Mouse (Mus musculus): ENCODE measurements around the gene Sar1a. TPM values are rescaled to one million over a fixed set of nuclear protein-coding genes. Genes with fewer than 3 reads are reported as not detected.

Gene Sar1a
- polyA plus RNA-seq, 1 experiment, result 41.5 TPM

DNA sequence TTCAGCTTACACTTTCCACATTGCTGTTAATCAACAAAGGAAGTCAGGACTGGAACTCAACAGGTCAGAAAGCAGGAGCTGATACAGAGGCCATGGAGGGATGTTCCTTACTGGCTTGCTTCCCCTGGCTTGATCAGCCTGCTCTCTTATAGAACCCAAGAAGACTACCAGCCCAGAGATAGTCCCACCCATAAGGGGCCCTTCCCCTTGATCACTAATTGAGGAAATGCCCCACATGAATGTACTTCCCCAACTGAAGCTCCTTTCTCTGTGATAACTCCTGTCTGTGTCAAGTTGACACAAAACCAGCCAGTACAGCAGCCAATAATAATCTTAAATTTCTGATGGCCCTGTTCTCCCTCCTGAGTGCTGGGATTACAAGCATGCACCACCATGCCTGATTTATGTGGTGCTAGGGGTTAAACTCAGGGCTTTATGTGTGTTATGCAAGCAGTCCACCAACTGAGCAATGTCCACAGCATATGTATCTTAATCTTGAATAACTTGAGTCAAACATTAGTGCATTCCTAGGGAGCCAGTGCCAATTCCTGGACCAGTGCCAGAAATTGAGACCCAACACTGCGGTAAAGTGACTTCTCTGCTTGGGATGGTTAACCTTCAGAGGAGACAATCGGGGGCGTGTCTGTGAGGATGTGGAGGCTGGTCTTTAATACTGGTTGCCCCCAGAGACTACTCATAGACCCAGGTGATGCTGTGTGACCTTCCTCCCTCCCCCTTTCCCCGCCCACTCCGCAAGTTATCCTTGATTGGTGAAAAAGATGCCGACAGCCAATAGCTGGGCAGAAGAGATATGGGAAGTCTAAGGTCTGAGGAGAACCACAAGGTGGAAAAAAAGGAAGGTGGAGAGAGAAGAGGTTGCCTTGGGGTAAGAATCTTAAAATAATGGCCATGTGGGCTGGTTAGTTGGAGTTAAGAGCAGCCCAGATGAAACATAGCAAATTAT lies 26.6 kb downstream of the Sar1a start:
- TF ChIP-seq GATA1 (IDR thresholded peaks at IDR 0.05; ENCODE audit: low read length), result no peak

DNA sequence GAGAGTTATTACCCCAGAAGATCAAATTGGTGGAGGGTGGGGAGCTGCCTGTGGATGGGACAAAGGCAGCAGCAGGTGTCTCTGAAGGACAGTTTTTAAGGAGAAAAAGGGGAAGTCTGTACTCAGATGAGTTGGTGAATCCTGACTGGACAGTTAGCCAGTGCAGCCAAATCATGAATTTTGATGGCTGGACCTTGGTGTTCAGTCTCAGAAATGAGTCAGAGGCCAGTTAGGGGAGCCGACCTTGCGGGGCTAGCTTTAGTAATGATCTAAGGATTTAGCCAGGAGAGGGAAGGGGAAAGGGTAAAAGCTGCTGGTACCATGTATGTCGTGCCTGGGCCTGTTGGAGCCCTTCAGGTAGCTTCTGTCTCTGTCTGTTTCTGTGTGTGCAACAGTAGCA lies 33.5 kb downstream of the Sar1a start:
- no peak for TF ChIP-seq GATA1 (IDR thresholded peaks at IDR 0.05; ENCODE audit: low read length)

DNA sequence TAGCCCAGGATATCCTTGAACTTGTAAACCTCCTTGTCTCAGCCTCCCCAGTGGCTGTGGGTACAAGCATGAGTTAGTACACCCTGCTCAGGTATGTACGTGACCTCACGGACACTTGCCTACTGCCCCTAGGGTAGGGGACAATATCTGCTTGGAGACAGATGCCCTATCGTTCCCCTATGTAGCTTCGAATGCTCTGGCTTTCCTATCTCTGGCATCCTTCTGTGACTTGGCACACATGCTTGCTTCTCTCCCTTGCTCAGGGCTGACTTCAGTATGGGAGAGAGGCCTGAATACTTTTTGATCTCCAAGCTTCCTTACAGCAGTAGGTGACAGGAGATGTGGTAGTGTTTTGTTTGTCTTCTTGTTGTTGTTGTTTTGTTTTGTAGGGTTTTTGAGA lies 34.0 kb downstream of the Sar1a start:
- TF ChIP-seq GATA1 (IDR thresholded peaks at IDR 0.05; ENCODE audit: low read length), result no peak

DNA sequence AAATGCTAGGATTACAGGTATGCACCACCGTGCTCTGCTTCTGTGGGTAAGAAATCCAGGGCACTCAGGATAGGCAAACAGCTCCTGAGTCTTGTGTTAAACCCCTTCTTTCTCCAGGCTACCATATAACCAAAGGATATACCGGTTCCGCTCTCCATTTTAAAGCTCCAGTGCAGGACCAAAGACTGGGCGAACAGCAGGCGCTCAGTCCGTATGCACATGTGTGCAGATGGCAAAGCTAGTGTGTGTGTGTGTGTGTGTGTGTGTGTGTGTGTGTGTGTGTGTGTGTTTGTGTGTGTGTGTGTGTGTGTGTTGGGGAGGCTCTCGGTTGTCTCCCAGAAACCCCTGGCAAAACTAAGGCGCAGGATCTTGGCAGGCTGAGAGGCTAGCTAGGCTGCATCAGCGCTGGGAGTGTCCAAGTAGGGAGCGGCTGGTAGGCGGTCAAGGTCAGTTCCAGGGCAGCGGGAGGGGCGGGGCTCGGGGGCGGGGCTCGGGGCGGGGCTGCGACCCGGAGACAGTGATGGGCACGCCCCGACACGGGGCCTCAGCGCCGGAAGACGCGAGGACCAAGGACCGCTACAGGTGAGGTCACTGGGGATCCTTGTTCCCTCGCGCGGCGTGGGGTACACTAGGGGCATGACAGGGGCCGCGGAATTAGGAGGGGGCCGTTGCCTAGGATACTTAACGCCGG lies 34.8 kb downstream of the Sar1a start, which contains the start of gene Aifm2:
Aifm2 (plus strand) TSS at position 493 of the 691 bp plus-strand sequence.
- TF ChIP-seq GATA1 (IDR thresholded peaks at IDR 0.05; ENCODE audit: low read length), result no peak

DNA sequence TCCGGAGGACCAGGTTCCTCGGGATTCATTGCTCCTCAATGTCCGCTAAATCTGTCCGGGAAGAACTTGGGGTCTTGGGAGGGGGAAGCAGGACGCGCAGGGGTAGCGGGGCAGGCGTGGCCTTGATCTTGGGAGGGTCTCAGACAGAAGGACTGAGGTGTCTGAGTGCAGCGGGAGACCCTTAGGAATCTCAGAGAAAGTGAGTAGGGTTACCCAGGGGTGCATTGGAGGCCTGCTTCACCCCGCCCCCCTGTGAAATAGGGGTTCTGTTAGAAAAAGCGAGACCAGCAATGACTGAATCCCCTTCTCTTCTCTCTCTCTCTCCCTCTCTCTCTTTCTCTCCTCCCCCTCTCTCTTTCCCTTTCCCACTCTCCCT lies 35.4 kb downstream of the Sar1a start:
- TF ChIP-seq GATA1 (IDR thresholded peaks at IDR 0.05; ENCODE audit: low read length), result no peak

DNA sequence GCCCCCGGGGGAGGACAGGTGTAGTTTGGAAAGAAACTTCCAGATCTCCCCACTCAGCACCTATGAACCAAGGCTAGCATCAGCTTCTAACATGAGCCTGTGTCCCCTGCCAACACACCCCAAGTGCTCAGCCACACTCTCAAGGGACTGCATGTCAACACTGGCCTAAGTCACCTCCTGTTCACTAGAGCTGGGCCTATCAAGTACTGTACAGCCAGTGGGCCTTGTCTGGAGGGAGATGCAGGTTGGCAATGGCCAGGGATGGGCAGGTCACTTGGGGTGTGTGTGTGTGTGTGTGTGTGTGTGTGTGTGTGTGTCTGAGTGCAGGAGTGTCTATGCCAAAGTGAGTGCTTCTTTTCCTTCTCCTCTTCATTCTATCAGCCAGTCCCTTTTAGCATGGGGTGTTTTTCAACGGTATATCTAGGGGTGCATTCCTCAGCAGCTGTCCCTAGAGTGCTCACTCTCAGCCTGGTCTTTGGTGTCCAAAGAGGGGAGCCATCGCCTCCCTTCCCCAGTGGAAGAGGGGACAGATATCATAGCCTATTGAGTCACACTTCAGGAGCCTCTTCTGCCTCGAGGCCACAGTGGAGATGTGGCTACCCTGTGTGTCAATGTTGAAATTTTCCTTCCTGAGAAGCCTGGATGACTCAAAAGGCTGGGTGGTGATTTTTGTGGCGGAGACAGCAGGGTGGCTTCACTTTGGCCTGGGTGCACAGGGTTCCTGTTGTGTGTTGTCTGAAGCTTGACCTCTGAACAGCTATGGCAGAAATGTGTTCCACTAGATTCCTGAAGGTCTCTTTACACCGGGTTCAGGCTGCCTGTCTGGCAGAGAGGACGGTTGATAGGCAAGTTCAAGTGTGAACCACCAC lies 36.1 kb downstream of the Sar1a start:
- no peak for TF ChIP-seq GATA1 (IDR thresholded peaks at IDR 0.05; ENCODE audit: low read length)

DNA sequence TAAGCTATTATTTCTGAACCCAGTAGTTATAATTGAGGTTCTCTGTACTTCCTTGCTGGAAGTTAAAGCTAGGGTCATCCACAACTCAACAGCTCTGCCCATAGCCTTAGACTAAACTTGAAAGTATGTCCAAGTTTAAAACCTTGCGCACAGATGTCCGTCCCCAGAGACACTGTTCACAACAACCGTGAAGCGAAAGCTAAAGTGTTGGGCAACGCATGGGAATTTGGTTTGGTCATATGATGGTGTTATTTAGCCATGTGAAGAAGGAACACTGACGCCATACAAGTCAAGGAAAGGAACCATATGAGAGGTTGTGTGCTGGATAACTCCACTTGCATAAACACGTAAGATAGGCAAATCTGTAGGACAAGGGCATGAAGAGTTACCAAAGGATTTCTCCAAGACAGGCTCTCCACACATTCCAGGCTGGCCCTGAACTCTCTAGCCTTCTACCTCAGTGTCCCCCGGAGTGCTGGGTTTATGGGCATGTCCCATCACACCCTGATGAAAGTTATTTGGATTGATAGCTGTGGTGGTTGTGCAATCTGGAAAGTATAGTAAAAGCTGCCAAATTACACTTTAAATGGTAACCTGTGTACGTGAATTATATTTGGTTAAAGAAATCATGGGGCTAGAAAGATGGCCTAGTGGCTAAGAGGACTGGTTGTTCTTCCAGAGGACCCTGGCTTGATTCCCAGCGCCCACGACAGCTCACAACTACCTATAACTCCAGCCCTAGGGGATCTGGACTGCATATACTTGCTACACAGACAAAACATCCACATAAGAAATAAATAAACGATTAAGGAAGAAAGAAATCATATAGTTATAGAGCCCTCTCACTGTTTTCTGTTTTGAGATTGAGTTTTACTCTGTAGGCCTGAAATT lies 37.6 kb downstream of the Sar1a start:
- no peak for TF ChIP-seq GATA1 (IDR thresholded peaks at IDR 0.05; ENCODE audit: low read length)

DNA sequence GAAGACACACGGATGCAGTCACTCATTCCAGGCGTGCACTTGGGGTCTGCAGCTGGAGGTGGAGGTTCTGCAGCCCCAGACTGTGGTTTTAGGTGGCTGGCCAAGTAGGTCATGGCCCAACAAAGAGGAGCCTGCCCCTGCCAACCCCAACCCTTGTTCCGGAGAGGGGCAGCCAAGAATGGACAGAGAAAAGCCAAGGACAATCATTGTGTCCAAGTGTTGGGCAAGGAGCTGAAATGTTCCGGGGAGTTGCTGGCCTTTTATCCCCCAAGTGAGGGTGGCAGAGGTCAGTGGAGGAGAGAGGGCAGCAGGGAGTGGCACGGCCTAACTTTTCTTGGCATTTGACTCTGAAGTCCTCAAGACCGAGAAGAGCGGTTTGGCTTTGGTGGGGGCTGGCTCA lies 40.2 kb downstream of the Sar1a start:
- no peak for TF ChIP-seq GATA1 (IDR thresholded peaks at IDR 0.05; ENCODE audit: low read length)

DNA sequence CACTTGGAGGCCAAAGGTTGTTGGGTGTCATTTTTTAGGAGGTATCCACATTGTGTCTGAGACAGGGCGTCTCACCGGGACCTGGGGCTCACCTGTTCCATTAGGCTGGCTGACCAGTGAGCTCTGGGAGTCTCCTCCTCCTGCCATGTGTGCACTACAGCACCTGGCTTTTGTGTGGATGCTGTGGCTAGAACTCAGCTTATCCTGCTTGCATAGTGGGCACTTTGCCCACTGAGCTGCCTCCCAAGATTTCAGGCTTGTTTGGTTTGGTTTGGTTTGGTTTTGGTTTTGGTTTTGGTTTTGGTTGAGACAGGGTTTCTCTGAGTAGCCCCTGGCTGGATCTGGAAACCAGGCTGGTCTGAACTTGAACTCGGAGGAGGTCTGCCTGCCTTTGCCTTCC lies 42.1 kb downstream of the Sar1a start:
- TF ChIP-seq GATA1 (IDR thresholded peaks at IDR 0.05; ENCODE audit: low read length), result no peak

DNA sequence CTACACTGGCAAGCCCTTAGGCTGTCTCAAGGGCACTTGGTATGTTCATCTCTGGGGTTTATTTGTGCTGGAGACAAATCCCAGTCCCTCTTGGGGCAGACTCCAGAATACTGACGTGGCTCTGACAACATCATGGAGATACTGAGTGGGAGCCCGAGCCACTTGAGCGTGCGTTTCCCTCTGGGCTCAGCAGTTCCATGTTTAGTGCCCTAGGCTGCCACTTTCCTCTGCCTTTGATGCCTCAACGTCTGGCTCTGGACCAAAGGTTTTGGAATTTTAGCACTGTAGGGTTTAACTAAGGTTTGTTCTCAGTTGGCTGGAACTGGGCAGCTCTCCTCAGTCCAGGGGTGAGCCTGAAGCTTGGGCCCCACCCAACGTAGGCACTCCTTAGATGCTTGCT lies 43.2 kb downstream of the Sar1a start:
- no peak for TF ChIP-seq GATA1 (IDR thresholded peaks at IDR 0.05; ENCODE audit: low read length)

DNA sequence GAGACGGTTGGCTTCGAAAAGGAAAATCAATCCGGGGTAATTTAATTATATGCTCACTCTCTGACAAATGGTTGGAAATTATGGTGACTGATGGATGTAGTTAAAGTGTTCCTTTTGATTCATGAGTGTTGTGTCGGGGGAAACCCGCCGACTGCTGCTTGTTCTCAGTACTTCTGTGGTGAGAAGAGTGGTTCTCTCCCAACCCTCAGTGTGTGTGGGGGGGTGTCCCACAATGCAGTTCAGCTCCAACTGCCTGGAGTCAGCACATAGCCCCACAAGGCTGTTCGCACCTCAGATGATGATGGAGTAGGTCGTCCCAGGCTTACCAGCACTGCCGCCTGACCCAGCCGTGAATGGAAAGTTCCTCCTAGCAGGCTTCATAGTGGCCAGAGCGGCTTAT lies 49.1 kb downstream of the Sar1a start:
- TF ChIP-seq GATA1 (IDR thresholded peaks at IDR 0.05; ENCODE audit: low read length), result no peak

DNA sequence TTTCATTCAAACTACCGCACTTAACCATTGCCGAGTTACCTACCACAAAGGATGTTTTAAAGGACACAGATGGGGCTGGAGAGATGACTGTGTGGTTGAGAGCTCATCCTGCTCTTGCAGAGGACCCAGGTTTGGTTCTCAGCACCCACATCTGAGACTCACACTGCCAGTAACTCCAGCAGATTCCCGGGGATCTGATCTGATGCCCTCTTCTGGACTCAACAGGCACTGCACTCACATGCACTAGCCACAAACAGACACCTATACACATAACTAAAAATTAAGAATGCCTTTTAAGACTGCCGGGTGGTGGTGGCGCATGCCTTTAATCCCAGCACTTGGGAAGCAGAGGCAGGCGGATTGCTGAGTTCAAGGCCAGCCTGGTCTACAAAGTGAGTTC lies 50.1 kb downstream of the Sar1a start:
- TF ChIP-seq GATA1 (IDR thresholded peaks at IDR 0.05; ENCODE audit: low read length), result no peak

DNA sequence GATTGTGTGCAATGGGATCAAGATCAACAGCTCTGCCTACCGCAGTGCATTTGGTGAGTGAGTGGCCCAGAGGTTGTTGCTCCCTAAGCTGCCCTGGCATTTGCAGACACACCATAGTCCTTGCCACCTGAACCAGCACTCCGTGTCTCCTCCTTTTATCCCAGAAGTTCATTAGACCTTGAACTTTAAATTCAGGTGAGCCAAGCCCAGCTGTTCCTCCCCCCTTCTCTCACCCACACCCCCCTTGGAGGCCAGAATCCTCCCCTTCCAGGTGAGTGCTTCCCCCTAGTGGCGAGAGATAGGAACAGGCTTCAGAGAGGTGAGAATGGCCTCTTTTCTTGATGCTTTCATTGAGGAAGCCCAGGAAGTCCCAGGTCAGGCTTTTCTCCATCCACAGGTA lies 54.3 kb downstream of the Sar1a start:
- TF ChIP-seq GATA1 (IDR thresholded peaks at IDR 0.05; ENCODE audit: low read length), result no peak

DNA sequence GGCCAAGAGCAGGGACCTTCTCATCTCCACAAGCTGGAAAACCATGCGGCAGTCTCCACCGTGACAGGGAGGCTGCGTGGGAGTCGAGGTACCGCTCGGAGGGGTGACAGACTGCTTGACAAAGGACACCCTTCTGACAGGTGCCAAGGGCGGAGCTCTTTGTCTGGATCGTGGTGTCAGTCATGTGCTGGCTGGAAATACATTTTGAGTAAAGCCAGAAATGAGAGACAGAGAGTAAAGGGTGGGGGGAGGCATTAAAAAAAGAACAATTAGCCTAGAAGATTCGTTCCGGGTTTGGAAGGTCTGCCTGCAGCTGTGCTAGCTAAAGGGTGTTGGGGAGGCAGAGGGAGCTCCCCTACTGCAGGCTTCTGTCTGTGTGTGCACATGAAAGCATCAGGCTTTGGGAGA lies 56.6 kb downstream of the Sar1a start:
- no peak for TF ChIP-seq GATA1 (IDR thresholded peaks at IDR 0.05; ENCODE audit: low read length)

DNA sequence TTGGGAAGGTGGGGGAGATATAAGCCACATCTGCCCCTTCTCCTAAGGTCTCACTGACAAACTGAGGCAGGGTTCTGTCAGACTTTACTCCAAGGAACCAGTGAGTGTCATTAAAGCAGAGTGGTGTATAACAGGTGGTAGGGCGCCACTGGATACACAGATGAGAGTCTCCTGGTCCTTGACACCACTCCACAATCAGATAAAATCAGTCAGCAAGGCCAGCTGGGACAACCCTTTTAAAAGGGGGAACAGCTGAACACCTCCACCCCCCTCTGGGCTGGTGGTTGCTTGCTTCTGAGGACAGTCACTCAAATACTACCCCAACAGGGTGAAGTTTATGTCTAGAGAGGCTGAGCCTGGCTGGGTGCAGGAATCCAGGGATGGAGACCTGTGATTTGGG lies 57.4 kb downstream of the Sar1a start:
- TF ChIP-seq GATA1 (IDR thresholded peaks at IDR 0.05; ENCODE audit: low read length), result no peak
